ENCODE assay signal across 10 mouse cellular contexts in the genomic region with DNA sequence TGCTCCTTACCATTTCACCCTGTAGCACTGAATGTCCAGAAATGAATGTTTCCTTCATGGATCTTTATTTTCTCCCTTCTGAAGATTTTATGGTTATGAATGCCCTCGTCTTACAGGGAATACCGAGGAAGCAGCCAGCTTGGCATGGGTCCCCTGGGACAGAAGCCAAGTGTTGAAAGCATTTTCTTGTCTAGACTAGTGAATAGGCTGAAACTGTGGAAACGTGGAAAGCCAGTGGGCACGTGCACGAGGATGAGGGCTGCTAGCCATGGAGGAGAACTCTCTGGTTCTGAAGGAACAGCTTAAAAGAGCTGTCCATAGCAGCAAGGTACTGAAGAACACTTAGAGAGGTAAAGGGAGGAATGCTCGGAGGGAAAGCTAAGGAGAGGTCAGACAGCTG.
A peak's percentile ranks its signal among the peaks of the same experiment; 100 is the strongest.
DNase-seq lines count a peak whose midpoint lies in the region; ATAC-seq lines count a peak whose summit lies in the region.
"Had no signal": no experiment of that assay in that cellular context is flagged by ENCODE, and none has a peak within 500 bp of the region (broad histone marks: within the 10 kb centered on the region; RNA-seq: fewer than 3 reads in every experiment).

No protein-coding gene starts in this region.

- no peak overlapping the region for H3K4me3 ChIP-seq in forebrain, embryonic 16.5 days (replicated peaks; ENCODE audit: low read length)
- no peak overlapping the region for H3K4me3 ChIP-seq in liver, embryonic 11.5 days (ENCODE audit: low read depth, low read length)
- H3K4me3 ChIP-seq: megakaryocyte, embryonic 14.5 days; stomach, embryonic 15.5 days had no signal

- ATAC-seq in forebrain, embryonic 16.5 days = peak; percentile 85
- ATAC-seq in erythroblast, adult 5-6 weeks (replicated peaks; ENCODE audit: low FRiP score, poor library complexity, severe bottlenecking) = no peak
- ATAC-seq in liver, embryonic 11.5 days (replicated peaks; ENCODE audit: low FRiP score) = no peak

- no peaks in the 10 kb centered on the region for H3K36me3 ChIP-seq in forebrain, embryonic 16.5 days (ENCODE audit: control insufficient read depth, insufficient read depth)
- no peaks in the 10 kb centered on the region for H3K36me3 ChIP-seq in liver, embryonic 11.5 days (ENCODE audit: control insufficient read depth, insufficient read depth, low read length)
- H3K36me3 ChIP-seq: stomach, embryonic 15.5 days had no signal

- no peak overlapping the region for H3K4me2 ChIP-seq in forebrain, embryonic 16.5 days (ENCODE audit: low read length)
- no peak overlapping the region for H3K4me2 ChIP-seq in liver, embryonic 11.5 days
- H3K4me2 ChIP-seq: stomach, embryonic 15.5 days had no signal

- no peak overlapping the region for H3K9ac ChIP-seq in forebrain, embryonic 16.5 days (replicated peaks; ENCODE audit: low read depth, low read length)
- H3K9ac ChIP-seq in liver, embryonic 11.5 days (ENCODE audit: low read depth, low read length) = no peak overlapping the region
- H3K9ac ChIP-seq: stomach, embryonic 15.5 days had no signal

- no peaks in the 10 kb centered on the region for H3K27me3 ChIP-seq in forebrain, embryonic 16.5 days (replicated peaks; ENCODE audit: control insufficient read depth, insufficient read depth, low read length)
- no peaks in the 10 kb centered on the region for H3K27me3 ChIP-seq in liver, embryonic 11.5 days (replicated peaks; ENCODE audit: control insufficient read depth, insufficient read depth, low read length)
- H3K27me3 ChIP-seq: megakaryocyte, embryonic 14.5 days; stomach, embryonic 15.5 days had no signal

- 40% methylated on average over 6 of the region's 6 CpGs for WGBS in forebrain, embryonic 16.5 days
- WGBS in liver, embryonic 11.5 days = 78% methylated on average over 6 of the region's 6 CpGs

- no peak overlapping the region for H3K27ac ChIP-seq in forebrain, embryonic 16.5 days (ENCODE audit: low read length)
- H3K27ac ChIP-seq in liver, embryonic 11.5 days (ENCODE audit: low read depth, low read length) = no peak overlapping the region
- H3K27ac ChIP-seq: stomach, embryonic 15.5 days had no signal

- DNase-seq in gastrocnemius, postnatal 14 days = peak; percentile 13
- no peak for DNase-seq in gastrocnemius, postnatal 25 days
- peak; percentile 47 for DNase-seq in Muller cell, postnatal 12 days (ENCODE audit: inconsistent ontology term)
- DNase-seq in left cerebral cortex, postnatal 10 days (ENCODE audit: extremely low spot score in 1 of 2, low spot score in 2 of 2) = peak; percentile 79 to 80
- DNase-seq in c-Kit-positive CD71-positive TER-119-positive erythroid progenitor cells, embryonic 14.5 days (ENCODE audit: low spot score) = no peak
- DNase-seq in liver, embryonic 11.5 days (ENCODE audit: low spot score) = no peak

- 0 out of 2 replicates have a peak, but pooled peaks cover 2% of the 10 kb centered on the region for H3K4me1 ChIP-seq in forebrain, embryonic 16.5 days (replicated peaks; ENCODE audit: control insufficient read depth, insufficient read depth, low read length)
- H3K4me1 ChIP-seq in liver, embryonic 11.5 days (replicated peaks; ENCODE audit: control insufficient read depth, insufficient read depth, low read length) = no peaks in the 10 kb centered on the region
- H3K4me1 ChIP-seq: megakaryocyte, embryonic 14.5 days; stomach, embryonic 15.5 days had no signal

- intact Hi-C loops in gastrocnemius, postnatal 14 days (cut with DNase I; ENCODE audit: low total_unique reads) = no loop called here
- intact Hi-C loops in left cerebral cortex, postnatal 10 days (cut with DNase I) = no loop called here

- H3K9me3 ChIP-seq in forebrain, embryonic 16.5 days (ENCODE audit: control insufficient read depth, low read length) = no peaks in the 10 kb centered on the region
- H3K9me3 ChIP-seq in liver, embryonic 11.5 days (ENCODE audit: control insufficient read depth, low read length) = no peaks in the 10 kb centered on the region
- H3K9me3 ChIP-seq: stomach, embryonic 15.5 days had no signal

Comparison
In these comparisons a context has a peak if more than half of its experiments do, and no peak if none do; other contexts are left out.
1. DNase-seq: peak in gastrocnemius, postnatal 14 days (single experiment), Muller cell, postnatal 12 days (single experiment) and left cerebral cortex, postnatal 10 days (2 of 2); none in gastrocnemius, postnatal 25 days (single experiment), c-Kit-positive CD71-positive TER-119-positive erythroid progenitor cells, embryonic 14.5 days (single experiment) and liver, embryonic 11.5 days (single experiment).